Mouse (Mus musculus): ENCODE measurements around the gene Zfp992.

Zfp992 gene

DNA sequence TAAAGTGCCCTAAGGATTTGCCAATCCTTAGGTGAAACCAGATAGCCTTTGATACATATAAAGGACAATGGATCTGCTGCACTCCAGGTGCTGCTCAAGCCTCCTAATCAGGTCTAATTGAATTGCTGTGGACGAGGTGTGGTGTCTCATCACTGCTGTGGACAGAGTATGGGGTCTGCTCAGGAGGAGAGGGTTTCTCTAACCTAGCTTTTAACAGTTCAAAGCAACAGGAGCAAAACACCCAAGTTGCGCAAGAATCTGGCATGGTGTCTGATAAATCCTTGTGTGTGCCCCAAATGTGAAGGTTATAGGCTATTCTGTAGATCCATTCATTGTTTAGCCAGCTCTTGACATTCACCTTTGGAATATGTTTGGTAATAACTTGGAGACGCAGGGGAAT is 28.1 kb downstream of the Zfp992 start:
- 76% methylated on average over 3 of the region's 3 CpGs for WGBS

DNA sequence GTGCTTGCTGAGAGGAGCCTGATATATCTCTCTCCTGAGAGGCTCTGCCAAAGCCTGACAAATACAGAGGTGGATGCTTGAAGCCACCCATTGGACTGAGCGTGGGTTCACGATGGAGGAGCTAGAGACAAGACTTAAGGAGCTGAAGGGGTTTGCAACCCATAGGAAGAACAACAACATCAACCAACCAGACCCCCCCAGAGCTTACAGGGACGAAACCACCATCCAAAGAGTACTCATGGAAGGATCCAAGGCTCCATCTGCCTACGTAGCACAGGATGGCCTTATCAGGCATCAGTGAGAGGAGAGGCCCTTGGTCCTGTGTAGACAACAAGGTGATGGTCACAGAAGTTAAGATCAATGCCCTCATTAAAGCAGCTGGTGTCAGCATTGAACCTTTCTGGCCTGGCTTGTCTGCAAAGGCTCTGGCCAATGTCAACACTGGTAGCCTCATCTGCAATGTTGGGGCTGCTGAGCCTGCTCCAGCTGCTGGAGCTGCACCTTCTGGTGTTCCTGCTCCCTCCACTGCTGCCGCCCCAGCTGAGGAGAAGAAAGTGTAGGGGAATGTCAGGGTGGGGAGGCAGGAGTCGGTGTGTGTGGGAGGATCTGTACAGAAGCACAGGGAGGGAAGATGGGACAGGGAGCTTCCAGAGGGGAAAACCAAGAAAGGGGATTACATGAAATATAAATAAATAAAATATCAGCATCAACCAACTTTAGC is 31.7 kb downstream of the Zfp992 start:
- 67% methylated on average over 6 of the region's 6 CpGs for WGBS

GRCm38 (mm10) chr4:146482546-146482945 is 33.7 kb downstream of the Zfp992 start:
- WGBS: 86% methylated on average over 10 of the region's 10 CpGs

- 71% methylated on average over 13 of the region's 13 CpGs for WGBS
Measured at GRCm38 (mm10) chr4:146483571-146484280, 34.9 kb downstream of the Zfp992 start.

- WGBS: 66% methylated on average over 6 of the region's 6 CpGs
Measured at GRCm38 (mm10) chr4:146485183-146485939, 36.5 kb downstream of the Zfp992 start.

GRCm38 (mm10) chr4:146486753-146487152 is 37.9 kb downstream of the Zfp992 start:
- 71% methylated on average over 1 of the region's 1 CpGs for WGBS

- 75% methylated on average over 4 of the region's 4 CpGs for WGBS
Measured at GRCm38 (mm10) chr4:146489196-146489595, 40.4 kb downstream of the Zfp992 start.

- 78% methylated on average over 1 of the region's 1 CpGs for WGBS
Measured at GRCm38 (mm10) chr4:146491993-146492392, 43.2 kb downstream of the Zfp992 start.

- 42% methylated on average over 1 of the region's 1 CpGs for WGBS
Measured at GRCm38 (mm10) chr4:146492851-146493250, 44.0 kb downstream of the Zfp992 start.

DNA sequence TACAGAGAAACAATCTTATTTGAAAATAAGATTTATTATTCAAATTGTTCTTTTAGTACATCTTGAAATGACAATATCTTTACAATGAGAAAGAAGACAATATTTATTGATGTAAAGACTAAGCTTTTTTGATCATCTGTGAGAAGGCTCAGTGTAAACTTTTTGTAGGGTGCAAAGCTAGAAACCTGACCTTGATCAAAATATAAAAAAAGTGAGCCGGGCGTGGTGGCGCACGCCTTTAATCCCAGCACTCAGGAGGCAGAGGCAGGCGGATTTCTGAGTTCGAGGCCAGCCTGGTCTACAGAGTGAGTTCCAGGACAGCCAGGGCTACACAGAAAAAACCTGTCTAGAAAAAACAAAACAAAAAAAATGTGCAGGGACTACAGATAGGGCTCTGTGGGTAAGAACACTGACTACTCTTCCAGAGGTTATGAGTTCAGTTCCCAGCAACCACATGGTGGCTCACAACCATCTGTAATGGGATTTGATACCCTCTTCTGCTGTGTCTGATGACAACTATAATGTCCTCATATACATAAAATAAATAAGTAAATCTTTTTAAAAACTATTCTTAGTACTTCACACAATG is 44.6 kb downstream of the Zfp992 start:
- 85% methylated on average over 6 of the region's 6 CpGs for WGBS

DNA sequence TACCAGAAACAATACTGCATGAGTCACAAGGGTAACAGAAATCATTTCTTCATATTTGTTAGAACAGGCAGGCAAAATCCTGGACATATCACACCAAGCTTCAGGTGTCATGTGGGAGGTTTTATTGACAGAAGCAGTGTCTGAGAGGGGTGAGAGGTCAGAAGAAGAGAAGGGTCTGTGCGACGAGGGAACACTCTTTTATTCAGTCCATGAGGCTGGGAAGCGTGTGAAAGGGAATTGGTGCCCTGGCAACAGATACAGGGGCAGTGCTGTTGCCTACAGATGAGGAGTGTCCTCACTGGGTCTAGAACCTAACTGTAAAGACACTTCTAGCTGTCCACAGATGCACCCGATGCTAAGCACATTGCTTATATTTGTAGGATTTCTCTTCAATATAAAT is 46.2 kb downstream of the Zfp992 start:
- WGBS: 62% methylated on average over 4 of the region's 4 CpGs

DNA sequence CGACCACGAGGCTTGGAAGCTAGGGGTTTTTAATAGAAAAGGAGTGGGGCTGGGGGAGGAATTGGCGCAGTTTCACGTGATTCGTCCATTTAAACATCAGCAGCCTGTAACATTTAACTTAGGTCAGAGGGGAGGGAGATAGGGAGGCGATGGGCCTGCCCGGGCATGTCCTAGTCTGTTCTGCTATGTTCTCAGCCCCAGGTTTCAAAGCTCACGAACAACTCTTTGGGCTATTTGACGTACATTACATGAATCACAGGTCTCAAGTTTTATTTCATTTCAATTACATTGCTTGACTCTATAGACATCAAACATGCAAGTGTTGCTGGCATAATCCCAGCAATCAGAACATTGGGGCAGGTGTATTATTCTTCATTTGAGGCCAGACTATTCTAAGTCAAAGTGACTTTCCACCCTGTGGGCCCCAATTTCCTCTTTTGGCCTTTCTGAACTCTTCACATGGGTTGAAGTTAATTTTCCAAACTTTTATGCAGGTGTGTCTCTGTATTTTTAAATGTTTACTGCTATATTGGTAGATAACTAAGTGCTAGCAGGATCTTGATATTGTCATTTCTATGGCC is 49.0 kb downstream of the Zfp992 start:
- 79% methylated on average over 9 of the region's 9 CpGs for WGBS

- 82% methylated on average over 4 of the region's 4 CpGs for WGBS
Measured at GRCm38 (mm10) chr4:146501727-146502126, 52.9 kb downstream of the Zfp992 start, which contains the start of gene Zfp981. Gene Zfp981 (plus strand): TSS chr4:146502027.

GRCm38 (mm10) chr4:146509029-146509428 is 60.2 kb downstream of the Zfp992 start:
- WGBS: 94% methylated on average over 23 of the region's 24 CpGs

DNA sequence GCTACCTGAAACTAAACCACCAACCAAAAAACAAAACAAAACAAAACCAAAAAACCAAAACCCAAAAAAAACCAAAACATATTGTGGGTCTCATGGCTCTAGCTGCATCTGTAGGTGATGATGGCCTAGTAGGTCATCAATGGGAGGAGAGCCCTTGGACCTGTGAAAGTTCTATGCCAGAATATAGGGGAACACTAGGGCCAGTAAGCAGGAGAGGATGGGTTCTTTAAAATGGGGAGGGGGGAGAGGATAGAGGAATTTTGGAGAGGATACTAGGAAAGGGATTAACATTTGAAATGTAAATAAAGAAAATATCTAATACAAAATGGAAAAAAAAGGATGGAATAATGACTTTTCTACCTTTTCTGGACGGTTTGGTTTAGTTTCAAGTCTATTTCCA is 67.7 kb downstream of the Zfp992 start:
- WGBS: 45% methylated on average over 1 of the region's 1 CpGs

DNA sequence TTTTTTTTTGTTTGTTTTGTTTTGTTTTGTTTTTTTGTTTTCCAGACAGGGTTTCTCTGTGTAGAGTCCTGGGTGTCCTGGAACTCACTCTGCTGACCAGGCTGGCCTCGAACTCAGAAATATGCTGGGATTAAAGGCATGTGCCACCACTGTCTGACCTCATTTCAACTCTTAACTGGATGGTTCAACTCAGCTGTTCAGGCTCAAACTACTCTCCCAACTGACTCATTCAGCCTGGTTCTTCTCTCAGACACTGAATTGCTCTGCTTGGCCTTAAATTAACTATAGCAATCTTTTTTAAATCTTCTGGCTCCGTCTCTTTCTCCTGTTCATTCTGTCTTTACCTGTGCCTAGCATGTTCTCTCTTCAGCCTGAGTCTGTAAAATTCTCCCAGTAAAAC is 68.3 kb downstream of the Zfp992 start:
- 60% methylated on average over 2 of the region's 2 CpGs for WGBS
